Mouse (Mus musculus): ENCODE results near the gene Skint11. TPM values are rescaled to one million over a fixed set of nuclear protein-coding genes. Genes with fewer than 3 reads are reported as not detected.

The Skint11 gene
- total RNA-seq (2023), result not detected

GRCm38 (mm10) chr4:114163084-114163483, at the start of gene Skint11:
Gene Skint11, plus strand, starts transcription at chr4:114163384.

Other genes starting within 250 kb of the Skint11 start
- gene Skint5, start 163.9 kb upstream of the Skint11 start, total RNA-seq (2023), result not detected
- gene Trabd2b, start 243.3 kb downstream of the Skint11 start, total RNA-seq (2023), result not detected

Measured in CD4-positive naive resting alpha-beta T cell, adult 57 days (primary cell).